Mouse (Mus musculus): ENCODE results near the gene Socs7. TPM values are rescaled to one million over a fixed set of nuclear protein-coding genes. Genes with fewer than 3 reads are reported as not detected.

Socs7 gene
- polyA plus RNA-seq, 1 experiment from 2014 or later: 2.2 TPM

DNA sequence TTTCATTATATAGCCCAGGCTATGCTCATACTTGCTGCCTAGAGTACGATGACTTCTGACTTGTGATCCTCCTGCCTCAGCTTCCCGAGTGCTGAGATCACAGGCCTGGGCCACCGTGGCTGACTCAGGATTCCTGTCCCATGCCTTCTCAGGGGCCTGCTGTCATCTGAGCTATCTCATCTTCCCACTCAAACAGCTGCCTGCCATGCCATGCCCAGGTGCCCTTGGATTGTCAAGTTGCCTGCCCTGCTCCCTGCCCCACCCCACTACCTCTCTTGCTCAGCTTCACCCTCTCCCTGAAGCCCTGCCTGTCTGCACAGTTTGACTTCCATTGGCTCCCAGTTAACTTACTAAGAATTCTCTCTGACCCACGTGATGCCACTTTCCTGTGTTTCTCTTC lies 48.6 kb downstream of the Socs7 start:
- Histone ChIP-seq H3K9ac (ENCODE audit: low read depth, low read length) (no peak overlapping the region), H3K4me2 (no peak overlapping the region), H3K4me3 (ENCODE audit: low read depth, low read length) (no peak overlapping the region), H3K4me1 (replicated peaks; ENCODE audit: control insufficient read depth, insufficient read depth, low read length) (peaks cover 29% of the 10 kb centered on the region), H3K27me3 (replicated peaks; ENCODE audit: control insufficient read depth, insufficient read depth, low read length) (peaks cover 3% of the 10 kb centered on the region; the same call in 1 of the 2 replicates), H3K36me3 (ENCODE audit: control insufficient read depth, insufficient read depth, low read length) (no peaks in the 10 kb centered on the region), H3K27ac (ENCODE audit: low read depth, low read length) (no peak overlapping the region), H3K9me3 (ENCODE audit: control insufficient read depth, low read length) (no peaks in the 10 kb centered on the region)
- no peak for ATAC-seq (replicated peaks; ENCODE audit: low FRiP score)
- DNase-seq (ENCODE audit: low spot score): no peak
- WGBS: 72% methylated on average over 4 of the region's 4 CpGs

DNA sequence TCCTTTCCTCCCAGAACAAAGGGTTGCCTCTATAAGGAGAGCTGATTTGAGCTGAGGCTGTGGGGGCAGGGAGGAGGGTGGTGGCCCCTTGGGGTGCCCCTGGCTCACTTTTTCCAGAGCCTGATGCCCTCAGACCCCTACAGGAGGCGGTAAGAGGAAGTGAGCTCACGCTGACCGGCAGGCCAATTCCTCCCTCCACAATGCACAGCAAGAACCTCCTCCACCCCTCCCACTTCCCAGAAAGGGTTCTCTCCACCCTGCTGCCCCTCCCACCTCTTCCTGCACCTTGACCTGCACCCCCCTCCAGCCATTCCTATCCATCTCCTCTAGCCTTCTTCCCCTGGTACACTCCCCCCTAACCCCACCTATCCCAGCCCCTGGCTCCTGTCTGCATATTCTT lies 49.8 kb downstream of the Socs7 start:
- H3K4me2 ChIP-seq: peak overlapping the region; percentile 29; the same call in 1 of the 2 replicates
- H3K4me3 ChIP-seq (ENCODE audit: low read depth, low read length): no peak overlapping the region
- H3K4me1 ChIP-seq (replicated peaks; ENCODE audit: control insufficient read depth, insufficient read depth, low read length): peaks cover 34% of the 10 kb centered on the region
- 22% methylated on average over 3 of the region's 3 CpGs for whole genome bisulfite sequencing
- H3K9ac ChIP-seq (ENCODE audit: low read depth, low read length): no peak overlapping the region
- no peaks in the 10 kb centered on the region for H3K9me3 ChIP-seq (ENCODE audit: control insufficient read depth, low read length)
- ATAC-seq (replicated peaks; ENCODE audit: low FRiP score) (no peak), DNase-seq (ENCODE audit: low spot score) (no peak)
- H3K36me3 ChIP-seq (ENCODE audit: control insufficient read depth, insufficient read depth, low read length): no peaks in the 10 kb centered on the region
- peak overlapping the region; percentile 8; the same call in 1 of the 2 replicates for H3K27ac ChIP-seq (ENCODE audit: low read depth, low read length)
- no peaks in the 10 kb centered on the region for H3K27me3 ChIP-seq (replicated peaks; ENCODE audit: control insufficient read depth, insufficient read depth, low read length)

DNA sequence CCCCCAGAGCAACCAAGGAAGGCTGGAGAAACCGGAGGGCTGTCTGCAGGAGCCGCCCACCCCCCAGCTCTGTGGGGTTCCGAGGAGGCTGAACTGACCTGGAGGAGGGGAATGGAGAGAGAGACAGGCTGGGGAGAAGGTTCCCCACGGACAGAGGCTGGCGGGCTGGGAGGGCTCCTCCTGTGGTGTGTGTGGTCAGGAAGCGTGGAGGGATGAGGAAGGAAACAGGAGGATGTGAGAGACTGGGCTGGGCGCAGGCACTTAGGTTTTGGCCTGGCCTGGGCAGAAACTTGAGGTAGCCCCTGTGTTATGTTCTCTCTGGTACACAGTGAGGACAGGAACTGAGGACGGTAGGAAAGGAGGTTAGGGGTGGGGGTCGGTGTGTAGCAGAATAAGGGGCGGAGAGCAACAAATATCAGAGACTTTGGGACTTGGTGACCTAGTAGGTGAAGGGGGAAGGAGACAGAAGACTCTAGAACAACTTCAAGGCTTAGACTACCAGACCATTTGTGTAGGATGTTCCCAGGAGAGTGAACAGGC lies 50.5 kb downstream of the Socs7 start:
- H3K4me2 ChIP-seq: peak overlapping the region; percentile 5
- H3K9ac ChIP-seq (ENCODE audit: low read depth, low read length): no peak overlapping the region
- H3K4me1 ChIP-seq (replicated peaks; ENCODE audit: control insufficient read depth, insufficient read depth, low read length): peaks cover 35% of the 10 kb centered on the region
- no peaks in the 10 kb centered on the region for H3K9me3 ChIP-seq (ENCODE audit: control insufficient read depth, low read length)
- DNase-seq (ENCODE audit: low spot score) (no peak), ATAC-seq (replicated peaks; ENCODE audit: low FRiP score) (no peak)
- H3K4me3 ChIP-seq (ENCODE audit: low read depth, low read length): no peak overlapping the region
- H3K27ac ChIP-seq (ENCODE audit: low read depth, low read length): peak overlapping the region; percentile 8
- no peaks in the 10 kb centered on the region for H3K36me3 ChIP-seq (ENCODE audit: control insufficient read depth, insufficient read depth, low read length)
- WGBS: 35% methylated on average over 10 of the region's 10 CpGs
- no peaks in the 10 kb centered on the region for H3K27me3 ChIP-seq (replicated peaks; ENCODE audit: control insufficient read depth, insufficient read depth, low read length)

DNA sequence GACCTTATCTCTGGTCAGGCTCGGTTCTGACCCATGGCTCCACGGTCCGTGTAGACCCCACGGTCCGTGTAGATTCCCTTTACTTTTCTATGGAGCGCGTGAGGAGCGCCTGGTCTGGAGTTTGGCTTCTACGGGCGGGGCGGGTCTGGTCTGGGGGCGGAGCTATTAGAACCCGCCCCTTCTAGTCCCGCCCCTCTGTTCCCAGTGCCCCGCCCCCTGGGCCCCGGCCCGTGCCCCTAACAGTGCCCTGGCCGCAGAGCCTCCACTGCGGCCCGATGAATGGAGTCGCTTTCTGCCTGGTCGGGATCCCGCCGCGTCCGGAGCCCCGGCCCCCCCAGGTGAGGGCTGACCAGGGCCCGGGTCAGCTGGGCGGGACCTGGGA lies 53.0 kb downstream of the Socs7 start, which contains the start of gene Arhgap23:
TSS of gene Arhgap23 (plus strand) at position 204 of the 382 bp plus-strand sequence.
- DNase-seq (ENCODE audit: low spot score): peak; percentile 82
- WGBS: 0% methylated on average over 29 of the region's 29 CpGs

DNA sequence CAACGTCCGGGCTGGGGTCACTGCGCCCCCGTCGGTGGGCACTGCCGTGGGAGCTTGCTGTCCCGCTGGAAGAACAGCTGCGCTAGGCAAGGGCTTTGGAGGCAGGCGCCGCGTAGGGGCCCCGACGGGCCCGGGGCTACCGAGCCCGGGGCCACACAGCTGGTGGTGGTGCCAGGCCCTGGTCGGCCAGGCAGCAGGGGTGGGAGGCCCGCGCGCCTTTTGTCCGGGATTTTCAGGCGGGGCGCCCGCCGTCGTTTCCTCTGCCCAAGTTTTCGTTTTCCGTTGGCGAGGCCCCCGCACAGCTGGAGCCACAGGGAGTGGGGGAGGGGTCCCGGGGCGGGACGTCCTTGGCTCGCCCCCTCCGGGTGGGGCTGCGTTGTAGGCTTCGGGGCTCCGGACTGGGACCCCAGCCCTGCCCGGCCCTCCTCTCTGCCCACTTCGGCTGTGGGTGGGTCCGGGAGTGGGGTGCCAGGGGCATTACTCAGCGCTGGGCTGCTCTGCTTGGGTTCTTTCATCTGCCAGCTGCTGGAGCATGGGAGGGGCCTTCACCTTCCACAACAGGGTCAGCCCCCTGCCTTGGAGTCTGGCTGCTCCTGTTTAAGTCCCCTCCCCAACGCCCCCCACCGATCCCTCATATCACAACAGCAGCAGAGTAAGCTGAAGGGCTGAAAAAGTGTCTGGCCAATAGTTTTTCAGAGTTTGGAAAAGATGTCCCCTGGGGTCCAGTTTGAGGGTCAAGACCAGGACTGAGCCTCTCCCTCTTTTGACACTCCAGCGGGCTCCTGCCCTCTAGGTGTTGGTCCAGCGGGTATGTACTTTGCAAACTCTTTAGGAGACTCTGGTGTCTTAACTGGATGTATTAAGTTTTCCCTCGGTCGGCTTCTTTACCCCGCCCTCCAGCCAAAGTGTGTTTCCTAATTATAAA lies 53.6 kb downstream of the Socs7 start:
- H3K27me3 ChIP-seq (replicated peaks; ENCODE audit: control insufficient read depth, insufficient read depth, low read length): no peaks in the 10 kb centered on the region
- peaks cover 37% of the 10 kb centered on the region for H3K4me1 ChIP-seq (replicated peaks; ENCODE audit: control insufficient read depth, insufficient read depth, low read length)
- DNase-seq (ENCODE audit: low spot score): peak; percentile 64
- H3K4me2 ChIP-seq: peak overlapping the region; percentile 86
- H3K27ac ChIP-seq (ENCODE audit: low read depth, low read length): peak overlapping the region; percentile 54
- H3K9me3 ChIP-seq (ENCODE audit: control insufficient read depth, low read length): no peaks in the 10 kb centered on the region
- peak overlapping the region; percentile 79 for H3K9ac ChIP-seq (ENCODE audit: low read depth, low read length)
- WGBS: 2% methylated on average over 49 of the region's 49 CpGs
- H3K4me3 ChIP-seq (ENCODE audit: low read depth, low read length): peak overlapping the region; percentile 75
- no peaks in the 10 kb centered on the region for H3K36me3 ChIP-seq (ENCODE audit: control insufficient read depth, insufficient read depth, low read length)
- ATAC-seq (replicated peaks; ENCODE audit: low FRiP score): peak; percentile 47

More for the DNA sequence above, 53.0 kb downstream of the Socs7 start, which contains the start of gene Arhgap23:
- peak within 1 kb of the TSS; percentile 75 for H3K4me3 ChIP-seq (ENCODE audit: low read depth, low read length)
- H3K4me1 ChIP-seq (replicated peaks; ENCODE audit: control insufficient read depth, insufficient read depth, low read length): peaks cover 37% of the 10 kb centered on the region
- no peaks in the 10 kb centered on the region for H3K36me3 ChIP-seq (ENCODE audit: control insufficient read depth, insufficient read depth, low read length)
- H3K9ac ChIP-seq (ENCODE audit: low read depth, low read length): peak within 1 kb of the TSS; percentile 79
- H3K4me2 ChIP-seq: peak within 1 kb of the TSS; percentile 86
- peak within 1 kb of the TSS; percentile 54 for H3K27ac ChIP-seq (ENCODE audit: low read depth, low read length)
- H3K9me3 ChIP-seq (ENCODE audit: control insufficient read depth, low read length): no peaks in the 10 kb centered on the region
- ATAC-seq (replicated peaks; ENCODE audit: low FRiP score): peak; percentile 88
- no peaks in the 10 kb centered on the region for H3K27me3 ChIP-seq (replicated peaks; ENCODE audit: control insufficient read depth, insufficient read depth, low read length)

DNA sequence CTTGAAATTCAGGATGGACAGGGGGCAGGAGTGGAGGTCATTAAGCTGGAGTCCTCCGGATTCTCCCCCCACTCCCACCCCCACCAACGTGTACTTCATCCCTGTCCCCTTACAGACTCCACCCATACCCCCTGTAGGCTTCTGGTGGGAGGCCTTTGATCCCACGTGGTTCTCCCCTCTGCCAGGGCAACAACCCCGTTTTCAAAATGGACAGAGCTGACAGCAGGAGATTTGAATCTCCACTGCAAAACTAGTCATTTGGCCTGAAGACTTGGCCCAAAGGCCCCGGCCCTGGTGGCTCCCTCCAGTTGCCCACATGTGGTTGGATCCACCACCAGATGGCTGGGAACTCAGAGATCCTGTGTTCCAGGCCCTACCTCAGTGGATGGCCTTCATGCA lies 54.3 kb downstream of the Socs7 start:
- ATAC-seq (replicated peaks; ENCODE audit: low FRiP score) (no peak), DNase-seq (ENCODE audit: low spot score) (peak; percentile 33)
- Histone ChIP-seq H3K27ac (ENCODE audit: low read depth, low read length) (0 out of 2 replicates have a peak overlapping the region, but pooled peaks have one; percentile 19), H3K4me1 (replicated peaks; ENCODE audit: control insufficient read depth, insufficient read depth, low read length) (peaks cover 37% of the 10 kb centered on the region), H3K27me3 (replicated peaks; ENCODE audit: control insufficient read depth, insufficient read depth, low read length) (no peaks in the 10 kb centered on the region), H3K9me3 (ENCODE audit: control insufficient read depth, low read length) (no peaks in the 10 kb centered on the region), H3K4me3 (ENCODE audit: low read depth, low read length) (peak overlapping the region; percentile 75), H3K36me3 (ENCODE audit: control insufficient read depth, insufficient read depth, low read length) (no peaks in the 10 kb centered on the region), H3K4me2 (peak overlapping the region; percentile 86), H3K9ac (ENCODE audit: low read depth, low read length) (0 out of 2 replicates have a peak overlapping the region, but pooled peaks have one; percentile 18)
- 13% methylated on average over 5 of the region's 5 CpGs for WGBS

DNA sequence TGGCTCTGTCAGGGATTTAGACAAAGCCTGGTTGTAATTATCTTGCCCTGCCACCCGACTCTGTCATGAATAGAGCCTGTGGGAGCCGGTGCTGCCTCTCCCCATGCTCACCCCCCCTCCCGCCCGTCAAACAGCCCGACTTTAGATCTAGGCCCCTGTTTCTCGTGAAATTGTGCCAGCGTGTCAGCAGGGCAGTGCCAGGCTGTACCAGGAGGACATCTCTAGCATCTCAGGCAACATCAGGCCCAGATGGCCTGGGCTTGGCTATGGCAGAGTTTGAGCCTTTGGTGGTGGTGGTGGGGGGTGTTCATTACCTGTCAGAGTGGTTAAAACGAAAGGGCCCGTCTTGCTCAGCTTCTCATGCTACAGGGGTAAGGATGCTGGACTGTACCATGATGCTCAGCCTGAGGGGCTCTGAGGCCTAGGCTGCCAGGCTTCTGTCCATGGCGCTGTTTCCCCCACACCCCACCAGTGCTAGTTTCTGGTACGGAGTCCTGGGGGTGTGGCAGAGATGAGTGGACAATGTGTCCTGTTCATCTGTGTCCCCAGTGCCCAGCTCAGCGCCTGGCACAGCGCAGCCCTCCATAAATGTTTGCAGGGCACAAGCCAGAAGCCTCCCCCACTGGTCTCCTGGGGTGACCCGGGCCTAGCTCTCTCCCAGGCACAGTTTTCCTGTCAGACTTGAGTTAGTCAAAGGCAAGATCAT lies 56.6 kb downstream of the Socs7 start:
- ATAC-seq (replicated peaks; ENCODE audit: low FRiP score) (no peak), DNase-seq (ENCODE audit: low spot score) (no peak)
- H3K4me3 ChIP-seq (ENCODE audit: low read depth, low read length): no peak overlapping the region
- H3K9ac ChIP-seq (ENCODE audit: low read depth, low read length): no peak overlapping the region
- H3K4me1 ChIP-seq (replicated peaks; ENCODE audit: control insufficient read depth, insufficient read depth, low read length): peaks cover 39% of the 10 kb centered on the region
- H3K4me2 ChIP-seq: no peak overlapping the region
- no peaks in the 10 kb centered on the region for H3K27me3 ChIP-seq (replicated peaks; ENCODE audit: control insufficient read depth, insufficient read depth, low read length)
- H3K27ac ChIP-seq (ENCODE audit: low read depth, low read length): no peak overlapping the region
- no peaks in the 10 kb centered on the region for H3K36me3 ChIP-seq (ENCODE audit: control insufficient read depth, insufficient read depth, low read length)
- H3K9me3 ChIP-seq (ENCODE audit: control insufficient read depth, low read length): no peaks in the 10 kb centered on the region
- WGBS: 78% methylated on average over 14 of the region's 14 CpGs

DNA sequence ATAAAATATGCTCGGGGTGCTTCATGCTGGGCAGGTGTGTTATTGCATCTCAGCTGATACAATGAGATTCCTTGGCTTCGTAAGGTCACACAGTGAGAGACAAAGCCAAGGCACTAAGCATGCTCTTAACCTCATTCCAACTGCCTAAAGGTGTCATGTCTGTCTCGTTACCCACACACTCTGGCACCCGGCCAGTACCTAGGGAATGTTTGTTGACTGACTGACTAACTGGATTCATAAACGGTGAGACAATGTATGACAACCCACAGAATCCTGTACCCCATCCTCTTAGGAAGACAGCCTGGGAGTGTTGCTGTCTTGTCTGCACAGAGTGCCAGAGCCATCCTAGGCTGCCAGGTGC lies 57.2 kb downstream of the Socs7 start:
- no peak overlapping the region for H3K4me3 ChIP-seq (ENCODE audit: low read depth, low read length)
- H3K27me3 ChIP-seq (replicated peaks; ENCODE audit: control insufficient read depth, insufficient read depth, low read length): no peaks in the 10 kb centered on the region
- H3K9ac ChIP-seq (ENCODE audit: low read depth, low read length): no peak overlapping the region
- DNase-seq (ENCODE audit: low spot score) (no peak), ATAC-seq (replicated peaks; ENCODE audit: low FRiP score) (no peak)
- H3K27ac ChIP-seq (ENCODE audit: low read depth, low read length): no peak overlapping the region; the same call in 1 of the 2 replicates
- no peaks in the 10 kb centered on the region for H3K36me3 ChIP-seq (ENCODE audit: control insufficient read depth, insufficient read depth, low read length)
- no peaks in the 10 kb centered on the region for H3K9me3 ChIP-seq (ENCODE audit: control insufficient read depth, low read length)
- peaks cover 44% of the 10 kb centered on the region for H3K4me1 ChIP-seq (replicated peaks; ENCODE audit: control insufficient read depth, insufficient read depth, low read length)
- WGBS: 85% methylated on average over 5 of the region's 5 CpGs
- no peak overlapping the region for H3K4me2 ChIP-seq
